Mouse (Mus musculus) yolk sac, embryonic 10.5 days (tissue): ENCODE data around the gene Tiam1.
A peak's percentile ranks its signal among the peaks of the same experiment; 100 is the strongest.

Experiments
- DNase-seq: peaks from one replicate; pipeline ENCODE4 v3.0.0-alpha.2; 2017; ENCODE audit warnings: low spot score

The Tiam1 gene

GRCm38 (mm10) chr16:90143416-90143759, 181 bp downstream of the Tiam1 start:
- DNase-seq: no peak

- peak; percentile 36 for DNase-seq
Measured at GRCm38 (mm10) chr16:90142574-90143415, 774 bp downstream of the Tiam1 start.

- DNase-seq: no peak
Measured at GRCm38 (mm10) chr16:90142247-90142573, 1.4 kb downstream of the Tiam1 start.

GRCm38 (mm10) chr16:90141556-90141955, 2.0 kb downstream of the Tiam1 start:
- no peak for DNase-seq

GRCm38 (mm10) chr16:90140571-90140970, 3.0 kb downstream of the Tiam1 start:
- no peak for DNase-seq

GRCm38 (mm10) chr16:90139696-90140095, 3.9 kb downstream of the Tiam1 start:
- DNase-seq: no peak

GRCm38 (mm10) chr16:90138151-90138550, 5.4 kb downstream of the Tiam1 start:
- DNase-seq: no peak

GRCm38 (mm10) chr16:90137175-90137574, 6.4 kb downstream of the Tiam1 start:
- no peak for DNase-seq

GRCm38 (mm10) chr16:90135580-90135979, 8.0 kb downstream of the Tiam1 start:
- no peak for DNase-seq

- no peak for DNase-seq
Measured at GRCm38 (mm10) chr16:90134351-90134750, 9.2 kb downstream of the Tiam1 start.

GRCm38 (mm10) chr16:90132816-90133215, 10.8 kb downstream of the Tiam1 start:
- DNase-seq: no peak

- DNase-seq: no peak
Measured at GRCm38 (mm10) chr16:90132331-90132730, 11.2 kb downstream of the Tiam1 start.

GRCm38 (mm10) chr16:90128817-90129587, 14.6 kb downstream of the Tiam1 start:
- no peak for DNase-seq

- no peak for DNase-seq
Measured at GRCm38 (mm10) chr16:90128361-90128760, 15.2 kb downstream of the Tiam1 start.

- DNase-seq: no peak
Measured at GRCm38 (mm10) chr16:90125318-90126314, 18.0 kb downstream of the Tiam1 start.

GRCm38 (mm10) chr16:90123091-90123490, 20.5 kb downstream of the Tiam1 start:
- DNase-seq: no peak

GRCm38 (mm10) chr16:90122439-90122838, 21.1 kb downstream of the Tiam1 start:
- DNase-seq: no peak

- no peak for DNase-seq
Measured at GRCm38 (mm10) chr16:90121799-90122198, 21.8 kb downstream of the Tiam1 start.

- no peak for DNase-seq
Measured at GRCm38 (mm10) chr16:90119969-90120368, 23.6 kb downstream of the Tiam1 start.

GRCm38 (mm10) chr16:90116637-90117182, 26.9 kb downstream of the Tiam1 start:
- DNase-seq: no peak

- no peak for DNase-seq
Measured at GRCm38 (mm10) chr16:90112577-90113155, 30.9 kb downstream of the Tiam1 start.

- DNase-seq: no peak
Measured at GRCm38 (mm10) chr16:90109500-90109899, 34.1 kb downstream of the Tiam1 start.
